Mouse (Mus musculus) heart, adult 2 months (tissue): ENCODE data around the gene Lrch3. TPM values are rescaled to one million over a fixed set of nuclear protein-coding genes. Genes with fewer than 3 reads are reported as not detected.

Source experiments
- DNase-seq, 2 experiments: peaks; one replicate each; pipeline ENCODE4 v3.0.0; 2021
- H3K27ac ChIP-seq: fragments of 200-600 bp; 2 replicates; pipeline ENCODE4 v1.8.1; 2022
- H3K27me3 ChIP-seq: fragments of 200-500 bp; 2 replicates; pipeline ENCODE4 v1.6.1; 2012; ENCODE audit warnings: mild to moderate bottlenecking, low read length, inconsistent platforms, mixed read lengths; ENCODE audit not compliant: control insufficient read depth, insufficient read depth
- H3K36me3 ChIP-seq: fragments of 200-500 bp; 2 replicates; pipeline ENCODE4 v1.6.1; 2012; ENCODE audit warnings: low read length, inconsistent platforms; ENCODE audit not compliant: control insufficient read depth, insufficient read depth
- H3K4me1 ChIP-seq: fragments of 200-500 bp; 2 replicates; pipeline ENCODE4 v1.6.1; 2011; ENCODE audit warnings: low read length; ENCODE audit not compliant: control insufficient read depth, insufficient read depth
- H3K4me3 ChIP-seq: fragments of 200-600 bp; 2 replicates; pipeline ENCODE4 v1.8.1; 2022
- H3K79me2 ChIP-seq: fragments of 200-500 bp; replicated peaks from 2 replicates; pipeline ENCODE4 v1.6.1; 2012; ENCODE audit warnings: mild to moderate bottlenecking, inconsistent platforms, low read length, moderate library complexity, mixed read lengths; ENCODE audit not compliant: control insufficient read depth, insufficient read depth
- H3K9ac ChIP-seq: fragments of 200-500 bp; 2 replicates; pipeline ENCODE4 v1.6.1; 2012; ENCODE audit warnings: low read depth, mild to moderate bottlenecking, control low read depth, inconsistent platforms, low read length, mixed read lengths
- CTCF ChIP-seq: fragments of 200-600 bp; IDR thresholded peaks from 2 replicates; pipeline ENCODE4 v1.8.1; 2022; ENCODE audit warnings: antibody characterized with exemption, mild to moderate bottlenecking, moderate library complexity
- EP300 ChIP-seq: fragments of 200-500 bp; IDR thresholded peaks from 2 replicates; pipeline ENCODE4 v1.6.1; 2011; ENCODE audit warnings: low read depth, low read length, control low read depth; ENCODE audit not compliant: insufficient read depth
- POLR2A ChIP-seq: fragments of 200-500 bp; IDR thresholded peaks from 2 replicates; pipeline ENCODE4 v1.6.1; 2011; ENCODE audit warnings: mild to moderate bottlenecking, low read depth, low read length, control low read depth; ENCODE audit not compliant: insufficient read depth
- WGBS: fragments of 180-500 bp; shearing (Covaris S2); methylation state at CpG from one replicate; pipeline ENCODE4 v1.1.7; 2018; 5-methylcytosine and 5-hydroxymethylcytosine counted together
- intact Hi-C: fragments of 180-260 bp; cut with DNase I; formaldehyde crosslinking; loops from one replicate; pipeline ENCODE4 v1.15.1; 2025
- polyA plus RNA-seq: library from polyadenylated mRNA; depleted of rRNA; stranded (reverse); fragments of >200 nt; gene quantifications from 2 replicates; pipeline ENCODE4 v1.2.3, GENCODE M21; 2012
- total RNA-seq, 2 experiments: library from RNA; stranded (reverse); gene quantifications; 2 replicates each; pipeline ENCODE4 v1.2.3; 2021

The Lrch3 gene
- total and polyA plus RNA-seq, 3 experiments, result 13.8 to 22.6 (median 20.3) TPM

DNA sequence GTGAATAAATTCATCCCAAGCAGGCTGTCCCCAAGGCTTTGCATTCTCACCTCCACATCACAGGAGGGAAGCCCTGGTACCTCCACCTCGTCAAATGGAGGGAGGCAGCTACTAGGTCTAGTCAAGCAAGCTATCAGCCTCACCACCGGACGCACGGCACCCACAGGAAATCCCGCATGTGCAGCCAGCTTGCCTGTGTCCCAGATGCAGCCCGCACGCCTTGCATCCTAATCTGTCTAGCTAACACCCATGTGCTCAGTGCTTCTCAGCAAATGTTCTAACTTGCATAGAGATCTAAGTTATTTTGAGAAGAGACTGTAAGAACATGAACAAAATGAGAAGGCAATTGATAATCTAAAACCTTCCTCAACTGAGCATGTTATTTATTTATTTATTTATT, 112.5 kb downstream of the Lrch3 start:
- Histone ChIP-seq H3K36me3 (no peaks in the 10 kb centered on the region), H3K9ac (no peak overlapping the region), H3K4me3 (no peak overlapping the region), H3K27ac (no peak overlapping the region), H3K79me2 (no peaks in the 10 kb centered on the region), H3K27me3 (no peaks in the 10 kb centered on the region), H3K4me1 (no peaks in the 10 kb centered on the region)
- TF ChIP-seq CTCF (no peak), POLR2A (no peak), EP300 (no peak)
- 63% methylated on average over 7 of the region's 7 CpGs for WGBS
- intact Hi-C loops, result loop anchor here (10.0 kb wide), 1 partner anchor 312 kb away; no protein-coding TSS in a partner anchor
- DNase-seq, result no peak

DNA sequence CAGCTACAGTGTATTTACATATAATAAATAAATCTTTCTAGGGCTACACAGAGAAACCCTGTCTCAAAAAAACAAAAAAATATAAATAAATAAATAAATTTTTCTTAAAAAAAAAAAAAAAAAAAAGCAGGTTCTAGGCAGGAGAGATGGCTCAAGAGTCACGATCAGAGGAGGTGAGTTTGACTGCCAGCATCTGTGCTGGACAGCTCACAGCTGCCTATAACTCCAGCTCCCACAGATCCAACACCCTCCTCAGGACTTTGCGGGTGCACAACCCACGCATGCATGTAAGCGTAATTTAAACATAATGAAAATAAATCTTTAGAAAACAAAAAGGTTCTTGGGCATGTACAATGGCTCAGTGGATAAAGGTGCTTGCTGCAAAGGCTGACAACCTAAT, 122.1 kb downstream of the Lrch3 start:
- Histone ChIP-seq H3K4me3 (no peak overlapping the region), H3K36me3 (no peaks in the 10 kb centered on the region), H3K27me3 (no peaks in the 10 kb centered on the region), H3K9ac (no peak overlapping the region), H3K4me1 (no peaks in the 10 kb centered on the region; the same call in 1 of the 2 replicates), H3K27ac (no peak overlapping the region), H3K79me2 (no peaks in the 10 kb centered on the region)
- WGBS, result 80% methylated on average over 4 of the region's 4 CpGs
- no peak for DNase-seq
- intact Hi-C loops, result no loop called here
- TF ChIP-seq CTCF, result no peak
- no peak for TF ChIP-seq EP300
- TF ChIP-seq POLR2A, result no peak

DNA sequence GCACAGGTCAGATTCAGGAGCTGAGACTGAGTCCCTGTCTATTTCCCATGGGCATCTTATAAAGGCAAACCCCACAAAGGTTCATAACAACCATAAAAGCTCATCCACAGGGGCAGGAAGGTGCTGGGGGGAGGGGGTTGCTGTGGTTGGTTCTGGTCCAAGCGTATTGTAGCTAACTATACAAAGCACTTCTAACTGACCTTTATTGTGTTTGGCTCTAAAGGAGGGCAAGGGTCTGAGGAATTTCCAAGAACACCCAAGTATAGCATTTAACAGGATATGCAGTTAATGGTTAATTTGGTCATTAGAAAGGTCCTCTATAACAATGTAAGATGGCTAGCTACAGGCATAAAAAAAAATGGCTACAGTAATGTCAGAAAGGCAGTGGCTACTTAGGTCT, 128.8 kb downstream of the Lrch3 start:
- Histone ChIP-seq H3K27ac (no peak overlapping the region), H3K36me3 (no peaks in the 10 kb centered on the region), H3K79me2 (no peaks in the 10 kb centered on the region), H3K27me3 (no peaks in the 10 kb centered on the region), H3K9ac (no peak overlapping the region), H3K4me3 (no peak overlapping the region), H3K4me1 (no peaks in the 10 kb centered on the region)
- 71% methylated on average over 1 of the region's 1 CpGs for WGBS
- DNase-seq, result no peak
- TF ChIP-seq POLR2A (no peak), CTCF (no peak), EP300 (no peak)
- intact Hi-C loops, result no loop called here

DNA sequence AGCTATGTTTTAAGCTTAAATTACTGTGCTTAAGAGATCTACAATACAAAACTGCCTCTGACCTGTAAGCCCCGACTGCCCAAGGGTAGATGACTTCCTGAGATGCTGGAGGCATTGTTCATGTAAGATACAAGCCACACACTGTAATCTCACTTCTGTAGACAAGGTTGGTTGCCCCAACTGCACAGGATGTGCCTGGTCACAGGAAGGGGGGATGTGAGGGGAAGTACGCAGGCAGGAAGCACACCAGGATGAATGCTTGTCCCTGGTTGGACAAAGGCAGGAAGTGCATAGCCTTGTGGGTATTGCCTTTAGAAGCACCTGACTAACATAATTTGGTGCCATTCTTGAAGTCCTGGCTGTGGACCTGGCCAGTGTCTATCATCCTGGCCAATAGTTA, 129.4 kb downstream of the Lrch3 start:
- no peak for DNase-seq
- TF ChIP-seq EP300 (no peak), CTCF (no peak), POLR2A (no peak)
- intact Hi-C loops, result no loop called here
- WGBS, result 33% methylated on average over 2 of the region's 2 CpGs
- Histone ChIP-seq H3K4me1 (no peaks in the 10 kb centered on the region), H3K4me3 (no peak overlapping the region), H3K9ac (no peak overlapping the region), H3K79me2 (no peaks in the 10 kb centered on the region), H3K27me3 (no peaks in the 10 kb centered on the region), H3K36me3 (no peaks in the 10 kb centered on the region), H3K27ac (no peak overlapping the region)

DNA sequence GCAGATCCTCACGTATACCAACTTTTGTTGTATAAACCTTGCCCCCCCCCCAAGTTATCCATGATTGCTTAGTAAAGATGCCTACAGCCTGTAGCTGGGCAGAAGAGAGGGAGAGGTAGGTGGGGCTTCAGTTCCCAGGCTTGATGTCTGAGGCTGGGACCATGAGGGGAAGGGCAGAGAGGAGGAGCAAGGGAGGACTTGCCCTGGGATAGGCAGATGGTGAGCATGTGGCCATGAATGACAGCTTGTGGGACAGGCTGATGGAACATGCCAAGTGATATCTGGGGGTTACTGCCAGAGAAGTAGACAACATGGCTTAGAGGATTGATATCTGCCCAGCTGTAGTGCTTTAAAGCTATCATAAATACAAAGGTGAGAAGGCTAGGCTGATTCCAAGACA, 134.1 kb downstream of the Lrch3 start:
- WGBS, result 93% methylated on average over 1 of the region's 1 CpGs
- TF ChIP-seq POLR2A, result no peak
- TF ChIP-seq EP300, result no peak
- TF ChIP-seq CTCF, result no peak
- Histone ChIP-seq H3K36me3 (no peaks in the 10 kb centered on the region), H3K4me3 (no peak overlapping the region), H3K27ac (no peak overlapping the region), H3K9ac (no peak overlapping the region), H3K27me3 (no peaks in the 10 kb centered on the region), H3K4me1 (no peaks in the 10 kb centered on the region), H3K79me2 (no peaks in the 10 kb centered on the region)
- intact Hi-C loops, result no loop called here
- DNase-seq, result no peak

DNA sequence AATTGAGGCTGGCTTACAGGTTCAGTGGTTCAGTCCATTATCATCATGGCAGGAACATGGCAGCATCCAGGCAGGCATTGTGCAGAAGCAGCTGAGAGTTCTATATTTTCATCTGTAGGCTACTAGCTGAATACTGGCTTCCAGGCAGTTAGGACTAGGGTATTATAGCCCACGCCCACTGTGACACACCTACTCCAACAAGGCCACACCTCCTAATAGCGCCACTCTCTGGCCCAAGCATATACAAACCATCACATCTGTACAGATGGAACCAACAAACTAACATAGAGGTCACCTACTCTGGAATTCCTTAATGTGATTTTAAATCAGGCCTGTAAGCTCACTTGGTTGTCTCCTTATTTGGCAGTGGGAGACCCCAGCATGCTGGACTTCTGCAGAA, 134.8 kb downstream of the Lrch3 start:
- Histone ChIP-seq H3K4me3 (no peak overlapping the region), H3K79me2 (no peaks in the 10 kb centered on the region), H3K9ac (no peak overlapping the region), H3K4me1 (no peaks in the 10 kb centered on the region), H3K27me3 (no peaks in the 10 kb centered on the region), H3K36me3 (no peaks in the 10 kb centered on the region), H3K27ac (no peak overlapping the region)
- DNase-seq, result no peak
- no peak for TF ChIP-seq CTCF
- no peak for TF ChIP-seq EP300
- no peak for TF ChIP-seq POLR2A
- intact Hi-C loops, result no loop called here
- 71% methylated on average over 2 of the region's 2 CpGs for WGBS

DNA sequence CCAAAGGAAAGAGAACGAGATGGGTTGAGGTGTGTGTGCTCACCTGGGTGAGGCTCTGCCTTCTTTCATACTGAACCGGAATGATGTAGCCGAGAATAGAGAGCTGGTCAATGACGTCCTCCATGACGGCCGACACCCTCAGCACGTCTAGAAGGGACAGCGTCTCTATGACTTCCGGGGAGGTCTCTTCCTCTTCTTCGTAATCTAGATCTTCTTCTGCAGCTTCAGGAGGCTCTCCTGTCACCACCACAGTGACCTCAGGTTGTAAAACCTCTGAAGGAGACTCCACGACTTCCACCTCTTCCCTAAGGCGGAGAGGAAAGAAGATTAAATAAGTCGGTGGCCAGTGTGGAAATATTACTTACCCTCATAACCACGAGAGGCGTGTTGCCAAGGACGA, 135.9 kb downstream of the Lrch3 start:
- 81% methylated on average over 16 of the region's 16 CpGs for WGBS

More for the DNA sequence above, 135.9 kb downstream of the Lrch3 start:
- TF ChIP-seq EP300, result no peak
- TF ChIP-seq POLR2A, result no peak
- TF ChIP-seq CTCF, result no peak
- H3K79me2 ChIP-seq, result no peaks in the 10 kb centered on the region
- no peaks in the 10 kb centered on the region for H3K27me3 ChIP-seq
- H3K9ac ChIP-seq, result no peak overlapping the region
- H3K4me1 ChIP-seq, result no peaks in the 10 kb centered on the region
- DNase-seq, result no peak
- no peak overlapping the region for H3K4me3 ChIP-seq
- intact Hi-C loops, result no loop called here
- no peak overlapping the region for H3K27ac ChIP-seq
- H3K36me3 ChIP-seq, result no peaks in the 10 kb centered on the region
